Mouse (Mus musculus) adrenal gland, postnatal 10 days (tissue): ENCODE results near the gene Parva. TPM values are rescaled to one million over a fixed set of nuclear protein-coding genes. Genes with fewer than 3 reads are reported as not detected.
A peak's percentile ranks its signal among the peaks of the same experiment; 100 is the strongest.

Source experiments
- DNase-seq: peaks from one replicate; pipeline ENCODE4 v3.0.0; 2021; ENCODE audit warnings: mixed read lengths
- long read RNA-seq, 2 experiments: library from polyadenylated mRNA; stranded (forward); transcript quantifications; one replicate each; pipeline ENCODE4 v2.0.0; 2021
- total RNA-seq, 2 experiments: library from RNA; stranded (reverse); gene quantifications; 2 replicates each; pipeline ENCODE4 v1.2.3; 2021

Gene Parva
- total RNA-seq, result 100 to 1,000 TPM in 1 of 2 experiments, 10 to 100 TPM in 1; 84.3 to 105 TPM
- long read RNA-seq, experiment 1, full-length matches to known transcripts, result 19 of 47 reads
- long read RNA-seq, experiment 1, partial matches to known transcripts, result 27 of 47 reads
- long read RNA-seq, experiment 1, other reads (novel, unspliced or antisense), result 1 of 47 reads
- long read RNA-seq, experiment 2, full-length matches to known transcripts, result 42 of 57 reads
- long read RNA-seq, experiment 2, partial matches to known transcripts, result 1 of 57 reads
- long read RNA-seq, experiment 2, other reads (novel, unspliced or antisense), result 14 of 57 reads

DNA sequence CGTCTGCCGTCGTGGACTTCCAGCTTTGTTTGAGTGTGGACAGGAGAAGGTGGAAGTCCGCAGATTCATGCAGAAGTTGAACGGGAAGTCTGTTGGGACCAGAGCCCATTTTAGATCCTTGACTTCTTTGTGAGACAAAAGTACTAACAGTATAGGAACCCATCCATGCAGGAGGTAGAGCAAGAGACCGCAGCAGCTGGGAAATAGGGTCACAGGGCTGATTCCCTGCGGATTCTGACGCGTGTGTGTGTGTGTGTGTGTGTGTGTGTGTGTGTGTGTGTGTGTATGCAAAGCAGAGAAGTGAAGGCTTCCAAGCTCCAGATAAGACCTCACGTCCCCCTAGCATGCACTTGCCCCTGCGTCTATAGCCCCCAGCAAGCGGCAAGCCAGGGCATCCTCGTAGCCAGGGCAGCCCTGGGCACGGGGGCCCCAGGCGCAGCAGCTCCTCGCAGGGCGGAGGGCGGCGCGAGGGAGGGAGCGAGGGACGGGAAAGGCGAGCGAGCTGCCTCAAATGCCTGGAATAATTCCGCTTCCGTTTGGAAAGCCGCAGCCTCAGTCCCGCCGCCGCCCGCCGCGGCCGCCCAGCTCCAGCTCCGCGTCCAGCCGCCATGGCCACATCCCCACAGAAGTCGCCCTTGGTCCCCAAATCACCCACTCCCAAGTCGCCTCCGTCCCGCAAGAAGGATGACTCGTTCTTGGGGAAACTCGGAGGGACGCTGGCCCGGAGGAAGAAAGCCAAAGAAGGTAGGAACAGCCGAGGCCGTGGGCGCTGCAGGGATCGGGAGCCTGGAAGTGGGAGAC lies at the start of gene Parva:
Parva (plus strand) TSS at position 149 of the 801 bp plus-strand sequence.
- peak; percentile 83 for DNase-seq

GRCm38 (mm10) chr7:112378056-112378455 lies 49.2 kb upstream of the Parva start:
- no peak for DNase-seq

DNA sequence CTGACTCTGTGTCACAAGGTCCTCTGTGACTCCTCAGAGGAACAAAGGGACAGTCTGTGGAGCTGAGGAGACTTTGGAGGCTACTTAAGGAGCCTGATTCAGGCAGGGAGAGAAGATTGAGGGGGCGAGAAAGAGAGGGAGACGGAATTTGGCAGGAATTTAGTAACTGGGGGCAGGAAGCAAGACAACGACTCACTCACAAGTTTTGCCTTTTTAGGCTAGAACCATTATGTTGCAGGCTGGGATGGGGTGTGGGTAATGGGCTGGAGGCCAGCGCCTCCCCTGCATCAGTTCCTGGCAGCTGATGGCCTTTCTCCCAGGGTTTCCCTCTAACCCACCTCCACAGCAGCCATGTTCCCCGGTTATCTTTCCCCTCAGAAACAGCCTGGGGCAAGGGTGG lies 48.8 kb upstream of the Parva start:
- DNase-seq, result no peak

GRCm38 (mm10) chr7:112386521-112386920 lies 40.8 kb upstream of the Parva start:
- no peak for DNase-seq

DNA sequence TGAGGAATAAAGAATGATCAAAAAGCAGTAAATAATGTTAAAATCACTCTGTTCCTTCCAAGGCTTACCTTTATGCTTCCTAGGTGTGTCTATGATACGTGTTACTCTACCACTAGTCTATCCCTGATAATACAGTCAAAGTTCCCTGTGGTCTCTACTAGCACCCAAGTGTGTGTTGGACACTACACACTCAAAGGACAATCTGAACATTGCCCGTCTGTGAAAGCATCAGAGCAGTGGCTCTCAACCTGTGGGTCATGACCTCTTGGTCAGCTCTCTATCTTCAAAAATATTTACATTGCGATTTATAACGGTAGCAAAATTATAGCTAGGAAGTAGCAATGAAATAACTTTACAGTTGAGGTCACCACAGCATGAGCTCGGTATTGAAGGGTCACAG lies 39.4 kb upstream of the Parva start:
- DNase-seq, result no peak

- DNase-seq, result no peak
These were observed 38.9 kb upstream of the Parva start for GRCm38 (mm10) chr7:112388363-112388875.

DNA sequence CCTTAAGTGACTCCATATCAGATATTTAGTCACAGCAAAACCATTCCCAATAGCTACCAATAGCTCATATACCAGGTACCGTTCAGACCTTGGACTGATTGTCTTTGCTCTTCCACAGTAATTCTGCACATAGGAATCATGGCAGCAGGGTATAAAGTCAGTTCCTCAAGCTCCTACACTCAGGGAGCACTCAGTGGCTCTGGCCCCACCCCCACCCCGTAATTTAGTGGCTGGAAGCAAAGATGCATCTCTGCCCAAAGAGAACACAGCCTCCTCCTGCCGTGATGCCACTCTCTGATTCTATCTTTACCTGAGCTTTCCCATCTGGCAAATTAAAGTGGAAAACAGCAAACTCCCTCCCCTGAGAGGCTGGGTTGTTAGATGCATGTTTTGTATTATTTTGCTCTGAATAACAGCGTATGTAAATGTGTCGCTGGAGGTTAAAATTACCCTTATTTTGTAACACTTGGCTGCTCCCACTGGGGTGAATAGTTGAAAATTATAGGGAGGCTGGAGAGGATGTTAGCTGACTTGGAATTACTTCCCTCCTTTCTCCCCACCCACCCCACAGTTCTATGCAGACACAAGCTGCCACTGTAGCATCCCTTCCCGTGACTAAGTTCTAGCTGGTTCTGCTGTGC lies 37.6 kb upstream of the Parva start:
- no peak for DNase-seq

- no peak for DNase-seq
These were observed 36.9 kb upstream of the Parva start for GRCm38 (mm10) chr7:112390252-112390936.

- no peak for DNase-seq
These were observed 36.2 kb upstream of the Parva start for GRCm38 (mm10) chr7:112390937-112391605.

DNA sequence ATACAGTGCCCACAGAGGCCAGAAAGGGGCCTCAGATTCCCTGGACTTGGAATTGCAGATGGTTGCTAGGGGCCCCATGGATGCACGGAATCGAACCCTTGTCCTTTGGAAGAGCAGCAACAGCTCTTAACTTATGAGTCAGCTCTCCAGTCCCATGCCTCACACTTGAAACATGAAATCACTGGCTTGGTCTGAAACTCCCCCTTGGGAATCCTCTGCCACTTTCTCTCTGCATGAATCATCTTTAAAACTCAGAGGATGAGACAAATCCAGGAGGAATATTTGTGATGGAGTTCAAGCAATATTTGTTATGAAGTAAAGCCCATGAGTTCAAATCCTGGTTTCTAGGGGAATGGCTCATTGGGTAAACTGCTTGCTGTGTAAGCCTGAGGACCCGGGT lies 29.5 kb upstream of the Parva start:
- no peak for DNase-seq

DNA sequence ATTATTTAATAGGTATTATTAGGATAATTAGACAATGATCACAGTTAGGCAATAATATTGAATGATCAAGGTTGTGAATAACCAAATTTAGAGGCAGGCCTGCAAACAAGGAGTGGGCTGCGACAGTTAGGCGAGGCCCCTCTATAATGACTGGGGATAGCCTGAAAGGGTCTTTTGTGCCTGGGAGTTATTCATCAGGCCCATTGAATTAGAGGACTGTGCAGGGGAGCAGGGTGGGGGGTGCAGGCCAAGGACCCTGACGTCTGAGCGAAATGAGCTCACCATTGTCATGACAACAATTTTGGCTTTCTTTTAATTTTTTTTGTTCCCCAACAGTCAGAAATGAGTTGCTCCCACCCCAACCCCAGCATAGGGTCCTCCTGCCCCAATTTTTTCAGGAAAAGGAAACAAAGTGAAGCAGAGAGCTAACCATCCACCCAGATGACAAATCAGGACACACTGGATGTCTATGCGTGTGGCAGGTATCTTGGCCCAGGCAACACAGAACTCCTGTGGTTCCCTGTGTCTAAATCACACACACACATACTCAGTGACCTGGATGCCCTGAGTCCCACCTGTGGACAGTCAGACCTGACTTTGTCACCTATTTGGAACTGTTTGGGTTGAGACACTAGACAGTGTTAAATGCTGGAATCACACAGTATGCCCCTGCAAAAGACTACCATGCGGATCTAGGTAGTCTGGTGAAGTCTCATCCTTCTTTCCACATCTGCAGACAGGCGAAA lies 27.7 kb upstream of the Parva start:
- DNase-seq, result no peak

DNA sequence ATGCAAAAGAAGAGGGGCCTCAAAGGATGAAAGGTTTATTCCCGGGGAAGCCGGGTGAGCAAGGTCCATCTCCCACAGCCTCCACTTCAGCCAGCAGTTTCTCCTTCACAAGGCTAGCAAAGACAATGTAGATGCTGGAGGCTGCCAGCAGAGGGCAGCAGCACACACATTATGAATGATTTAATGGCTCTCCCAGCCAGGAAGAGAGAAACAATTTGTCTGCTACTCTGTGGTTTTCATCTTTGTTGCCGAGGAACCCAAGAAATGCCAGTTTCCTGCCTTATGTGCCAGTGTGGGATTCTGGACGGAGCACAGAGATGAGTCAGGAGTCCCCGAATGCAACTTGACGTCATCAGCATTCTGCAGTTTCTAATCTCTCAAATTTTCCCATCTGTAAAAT lies 27.1 kb upstream of the Parva start:
- peak; percentile 86 for DNase-seq

DNA sequence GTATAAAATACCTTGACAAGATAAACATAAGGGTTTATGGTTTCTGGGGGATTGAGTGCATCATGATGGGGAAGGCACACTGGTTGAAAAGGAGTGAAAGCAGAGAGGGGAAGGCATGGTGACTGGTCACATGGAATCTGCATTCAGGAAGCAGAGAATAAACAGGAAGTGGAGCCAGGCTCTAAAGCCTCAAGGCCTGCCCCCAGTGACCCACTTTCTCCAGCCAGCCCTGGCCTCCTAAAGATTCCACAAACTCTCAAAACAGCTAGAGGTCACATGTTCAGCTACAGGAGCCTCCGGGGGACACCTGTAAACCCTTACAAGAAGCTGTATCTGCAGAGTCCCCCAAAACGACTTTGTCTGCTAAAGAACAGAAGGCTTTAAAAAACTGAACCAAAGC lies 22.2 kb upstream of the Parva start:
- no peak for DNase-seq

DNA sequence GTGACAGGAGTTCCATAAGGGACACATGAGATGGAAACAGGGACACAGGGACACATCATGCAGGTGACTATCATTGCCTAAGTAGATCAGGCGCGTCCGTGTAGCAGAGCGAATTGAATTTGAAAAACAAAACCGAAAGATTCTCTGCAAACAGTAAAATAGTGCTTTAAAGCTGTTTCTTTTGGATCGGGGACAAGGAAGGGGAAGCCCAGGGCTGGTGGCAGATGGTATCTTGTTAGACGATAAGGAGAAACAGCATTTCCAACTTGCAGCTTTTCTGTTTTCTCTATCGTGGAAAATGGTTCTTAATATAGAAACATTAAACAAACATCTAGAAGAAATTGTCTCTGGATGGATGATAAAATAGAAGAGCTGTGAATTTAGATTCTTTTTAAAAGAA lies 21.7 kb upstream of the Parva start:
- DNase-seq, result no peak

- peak; percentile 86 for DNase-seq
These were observed 19.7 kb upstream of the Parva start for GRCm38 (mm10) chr7:112407597-112407996.

DNA sequence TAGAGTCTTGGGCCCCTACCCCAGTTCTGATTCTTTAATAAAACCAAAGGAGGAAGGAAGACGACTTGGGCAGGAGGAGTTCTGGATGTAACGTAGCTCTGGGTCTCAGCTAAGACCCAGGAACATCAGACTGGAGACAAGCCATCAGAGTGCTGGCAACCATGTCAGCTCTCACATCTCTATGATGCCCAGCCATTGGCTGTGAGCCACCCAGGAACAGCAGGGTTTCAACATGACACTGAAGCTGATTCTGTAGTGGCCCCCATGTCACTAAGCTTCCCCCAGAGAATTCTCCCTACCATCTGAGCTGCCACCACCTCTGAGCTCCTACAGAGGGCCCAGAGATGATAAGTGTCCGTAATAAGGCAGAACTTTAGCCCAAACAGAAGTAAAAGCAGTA lies 17.3 kb upstream of the Parva start:
- DNase-seq, result no peak

GRCm38 (mm10) chr7:112413286-112413685 lies 14.0 kb upstream of the Parva start:
- no peak for DNase-seq

GRCm38 (mm10) chr7:112416058-112416526 lies 11.2 kb upstream of the Parva start:
- no peak for DNase-seq

DNA sequence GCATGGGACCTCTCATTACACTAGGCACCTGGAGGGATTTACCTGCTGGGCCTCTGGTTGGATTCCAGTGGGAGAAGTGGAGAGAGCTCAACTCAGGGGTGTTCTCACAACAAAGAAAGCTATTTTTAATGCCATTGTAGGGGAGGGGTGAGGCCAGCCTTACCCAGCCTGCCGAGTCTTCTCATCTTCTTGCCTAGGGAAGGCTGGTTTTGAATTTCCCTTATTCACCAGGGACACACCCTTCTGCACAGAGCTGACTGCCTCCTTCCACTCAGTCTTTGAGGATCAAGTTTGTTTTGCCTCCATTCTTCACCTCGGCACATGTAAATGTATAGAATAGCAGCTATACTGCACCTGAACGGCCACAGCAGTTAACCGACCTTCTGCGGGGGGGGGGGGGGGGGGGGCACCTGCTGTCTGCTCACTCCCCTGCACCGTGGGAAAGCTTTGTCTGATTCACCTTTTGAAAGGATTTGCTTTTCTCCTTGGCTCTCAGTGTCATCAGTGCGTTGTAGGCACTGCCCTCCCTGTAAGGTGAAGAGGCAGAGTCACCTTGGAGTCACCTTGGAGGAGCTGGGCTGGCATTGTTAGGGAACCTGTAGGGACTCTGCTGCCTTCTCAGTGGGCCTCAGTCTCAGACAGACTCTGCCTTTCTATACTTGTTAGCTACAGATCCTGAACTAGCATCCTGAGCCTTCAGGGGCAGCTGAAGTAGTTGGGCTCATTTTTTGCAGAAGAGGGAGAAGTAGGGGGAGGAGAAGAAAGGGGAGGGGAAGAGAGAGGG lies 10.4 kb upstream of the Parva start:
- no peak for DNase-seq

GRCm38 (mm10) chr7:112417598-112417997 lies 9.7 kb upstream of the Parva start:
- DNase-seq, result no peak
